Mouse (Mus musculus) lung, adult 2 months (tissue): ENCODE data around the gene Myoz1. TPM values are rescaled to one million over a fixed set of nuclear protein-coding genes. Genes with fewer than 3 reads are reported as not detected.
A peak's percentile ranks its signal among the peaks of the same experiment; 100 is the strongest.

Experiments
- DNase-seq: peaks from one replicate; pipeline ENCODE4 v3.0.0; 2022
- H3K4me1 ChIP-seq: fragments of 200-500 bp; 2 replicates; pipeline ENCODE4 v1.6.1; 2011; ENCODE audit warnings: low read length; ENCODE audit not compliant: control insufficient read depth, insufficient read depth
- H3K4me3 ChIP-seq: fragments of 200-500 bp; replicated peaks from 2 replicates; pipeline ENCODE3; 2011; ENCODE audit warnings: low read depth, mild to moderate bottlenecking, control low read depth, low read length; ENCODE audit errors: extremely low read depth
- CTCF ChIP-seq: fragments of 200-500 bp; IDR thresholded peaks from 2 replicates; pipeline ENCODE4 v1.5.1; 2011; ENCODE audit warnings: mild to moderate bottlenecking, low read length, control low read depth; ENCODE audit not compliant: insufficient read depth
- POLR2A ChIP-seq: fragments of 200-500 bp; IDR thresholded peaks from 2 replicates; pipeline ENCODE4 v1.6.1; 2011; ENCODE audit warnings: low read depth, mild to moderate bottlenecking, control low read depth, low read length, borderline replicate concordance; ENCODE audit errors: extremely low read depth
- WGBS: fragments of 180-500 bp; shearing (Covaris S2); methylation state at CpG from one replicate; pipeline ENCODE4 v1.1.7; 2018; 5-methylcytosine and 5-hydroxymethylcytosine counted together
- polyA plus RNA-seq: library from polyadenylated mRNA; depleted of rRNA; stranded (reverse); fragments of >200 nt; gene quantifications from 2 replicates; pipeline ENCODE4 v1.2.3, GENCODE M21; 2012; rRNA removed

Gene Myoz1
- polyA plus RNA-seq, 1 experiment: 19.8 TPM

DNA sequence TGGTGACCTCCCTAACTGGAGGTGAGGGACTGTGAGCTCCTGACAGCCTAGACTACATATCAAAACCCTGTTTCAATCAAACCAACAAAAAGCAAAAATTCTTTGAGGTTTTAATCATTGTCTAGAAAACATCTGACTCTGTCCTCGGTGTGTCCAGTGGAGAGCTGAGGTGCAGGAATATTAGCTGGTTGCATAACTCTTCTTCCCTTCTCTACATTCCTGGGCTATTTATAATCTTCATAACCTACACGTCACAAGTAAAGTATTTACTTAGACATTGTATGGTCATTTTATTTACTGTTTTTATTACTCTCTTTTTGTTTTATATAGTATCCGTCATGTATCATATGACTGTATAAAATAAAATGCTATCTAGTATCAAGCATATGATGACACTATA is 46.8 kb downstream of the Myoz1 start:
- no peak overlapping the region for H3K4me3 ChIP-seq
- DNase-seq: no peak
- peaks cover 8% of the 10 kb centered on the region for H3K4me1 ChIP-seq
- no peak for TF ChIP-seq CTCF
- TF ChIP-seq POLR2A: no peak
- WGBS: 48% methylated on average over 3 of the region's 3 CpGs

DNA sequence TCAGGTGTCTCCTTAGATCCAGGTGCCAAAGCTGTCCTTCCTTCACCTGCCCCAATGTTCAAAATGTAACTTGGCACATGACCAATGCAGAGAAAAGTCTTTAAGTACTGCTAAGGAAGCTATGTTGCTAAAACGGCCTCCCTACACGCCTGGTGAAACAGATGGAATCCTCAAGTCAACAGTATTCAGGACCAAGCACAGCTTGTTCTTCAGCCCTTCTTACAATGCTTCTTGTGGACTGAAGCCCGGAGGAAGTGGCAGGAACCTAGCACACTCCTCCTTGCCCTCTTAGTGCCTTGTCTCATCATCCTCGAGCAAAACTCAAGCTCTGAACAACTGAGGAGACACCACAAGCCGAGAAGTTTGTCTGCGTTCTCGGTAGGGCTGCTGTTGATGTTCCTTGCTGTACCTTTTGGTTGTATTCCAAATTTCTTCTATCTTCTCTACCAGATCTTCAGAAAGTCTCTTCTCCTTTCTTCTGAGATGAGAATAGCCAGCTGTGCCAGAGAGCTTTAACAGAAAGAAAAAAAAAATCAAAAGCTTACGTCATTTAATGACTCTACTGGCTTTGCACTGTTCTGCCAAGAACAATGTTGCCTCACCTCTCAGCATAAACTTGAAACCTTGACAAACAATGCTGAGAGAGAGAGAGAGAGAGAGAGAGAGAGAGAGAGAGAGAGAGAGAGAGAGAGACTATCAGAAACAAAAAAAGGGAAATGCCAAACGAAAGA is 48.8 kb downstream of the Myoz1 start:
- Histone ChIP-seq H3K4me3 (peak overlapping the region; percentile 81), H3K4me1 (peaks cover 8% of the 10 kb centered on the region)
- DNase-seq: peak; percentile 62
- WGBS: 30% methylated on average over 9 of the region's 9 CpGs
- TF ChIP-seq CTCF (no peak), POLR2A (no peak)

DNA sequence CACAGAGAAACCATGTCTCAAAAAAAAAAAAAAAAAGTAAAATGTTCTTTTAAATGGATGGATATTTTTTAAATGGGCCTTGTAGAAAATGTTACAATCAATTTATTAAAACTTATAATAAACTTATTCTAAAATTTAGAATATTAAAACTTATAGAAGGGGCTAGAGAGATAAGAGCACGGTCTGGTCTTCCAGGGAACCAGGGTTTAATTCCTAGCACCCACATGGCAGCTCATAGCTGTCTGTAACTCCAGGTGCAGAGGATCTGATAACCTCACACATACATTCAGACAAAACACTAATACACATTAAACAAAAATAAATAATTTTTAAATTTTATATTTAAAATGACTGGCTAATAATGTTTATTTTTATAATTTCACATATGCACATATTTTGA is 55.1 kb downstream of the Myoz1 start:
- no peak for TF ChIP-seq POLR2A
- no peak for TF ChIP-seq CTCF
- Histone ChIP-seq H3K4me3 (no peak overlapping the region), H3K4me1 (peaks cover 2% of the 10 kb centered on the region; the same call in 1 of the 2 replicates)
- 98% methylated on average over 1 of the region's 1 CpGs for WGBS
- DNase-seq: no peak

DNA sequence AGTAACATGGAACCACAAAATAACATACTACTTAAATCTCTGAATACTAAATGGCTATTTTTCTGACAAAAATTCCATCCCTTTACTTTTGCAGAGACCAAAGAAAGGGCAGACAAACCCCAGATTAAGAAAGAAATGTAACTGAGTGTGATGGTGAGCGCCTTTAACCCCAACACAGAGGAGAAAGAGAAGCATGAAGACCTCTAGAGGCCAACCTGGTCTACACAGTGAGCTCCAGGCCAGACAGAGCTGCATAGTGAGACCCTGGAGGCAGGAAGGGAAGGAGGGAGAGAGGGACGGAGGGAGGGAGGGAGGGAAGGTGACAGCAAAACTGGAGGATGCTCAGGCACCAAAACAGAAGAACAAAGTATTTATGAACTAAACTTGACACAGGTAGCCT is 56.1 kb downstream of the Myoz1 start:
- TF ChIP-seq POLR2A (no peak), CTCF (no peak)
- no peak for DNase-seq
- WGBS: 63% methylated on average over 2 of the region's 2 CpGs
- no peak overlapping the region for H3K4me3 ChIP-seq
- H3K4me1 ChIP-seq: peaks cover 2% of the 10 kb centered on the region; the same call in 1 of the 2 replicates

DNA sequence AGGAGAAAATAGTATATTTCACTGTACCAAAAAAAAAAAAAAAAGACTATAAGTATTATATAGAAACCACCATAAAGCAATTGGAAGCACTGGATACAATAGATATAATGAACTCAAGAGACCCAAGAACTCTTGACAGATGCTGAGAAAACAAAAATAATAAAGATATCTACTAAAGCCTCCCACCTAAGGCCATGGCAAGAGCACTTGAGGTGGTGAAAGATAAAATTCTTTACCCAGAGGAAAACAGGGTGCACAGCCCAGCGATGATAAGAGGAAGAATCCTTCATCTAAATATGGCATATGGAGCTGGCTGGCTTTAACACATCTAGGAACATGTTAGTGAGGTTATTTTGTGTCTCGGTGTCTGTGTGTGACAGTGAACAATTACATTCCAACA is 56.8 kb downstream of the Myoz1 start:
- TF ChIP-seq CTCF: no peak
- no peak for TF ChIP-seq POLR2A
- Histone ChIP-seq H3K4me1 (peaks cover 2% of the 10 kb centered on the region; the same call in 1 of the 2 replicates), H3K4me3 (no peak overlapping the region)
- DNase-seq: no peak
- 49% methylated on average over 2 of the region's 2 CpGs for WGBS

Other genes with a start within 250 kb of the Myoz1 start
- gene Cfap70, start 204.3 kb downstream of the Myoz1 start, polyA plus RNA-seq: 1.4 and 1.7 TPM in 2 replicates
- gene Anxa7, start 176.4 kb downstream of the Myoz1 start, polyA plus RNA-seq: 83.1 and 88.9 TPM in 2 replicates
- gene Mss51, start 159.6 kb downstream of the Myoz1 start, polyA plus RNA-seq: 0.42 and 2.6 TPM in 2 replicates
- gene Ppp3cb, start 110.0 kb downstream of the Myoz1 start, polyA plus RNA-seq: 6.5 and 14.2 TPM in 2 replicates
- gene Usp54, start 15.5 kb downstream of the Myoz1 start, polyA plus RNA-seq: 14.9 and 17.6 TPM in 2 replicates
- 1.5 and 4.3 TPM in 2 replicates for gene Synpo2l, start 11.8 kb upstream of the Myoz1 start, polyA plus RNA-seq
- gene Sec24c, start 17.8 kb upstream of the Myoz1 start, polyA plus RNA-seq: 175 TPM in 2 replicates
- gene Fut11, start 38.4 kb upstream of the Myoz1 start, polyA plus RNA-seq: 24.8 and 34.9 TPM in 2 replicates
- 19.7 and 23.2 TPM in 2 replicates for gene Chchd1, start 46.5 kb upstream of the Myoz1 start, polyA plus RNA-seq
- gene Zswim8, start 51.0 kb upstream of the Myoz1 start, polyA plus RNA-seq: 221 and 236 TPM in 2 replicates
- gene Ndst2, start 78.0 kb upstream of the Myoz1 start, polyA plus RNA-seq: 36.9 and 44.0 TPM in 2 replicates
- 30.1 and 30.9 TPM in 2 replicates for gene Camk2g, start 137.5 kb upstream of the Myoz1 start, polyA plus RNA-seq
- gene Plau, start 180.1 kb upstream of the Myoz1 start, polyA plus RNA-seq: 2.2 and 6.1 TPM in 2 replicates